Mouse (Mus musculus) kidney, adult 10 weeks (tissue): ENCODE results near the gene Alg2. TPM values are rescaled to one million over a fixed set of nuclear protein-coding genes. Genes with fewer than 3 reads are reported as not detected.

Experiments used
- polyA plus RNA-seq: library from polyadenylated mRNA; stranded (reverse); fragments of 350-450 nt; fragmentation: Illumina TruSeq; extraction: RNeasy Lipid Tissue Mini Kit (QIAGEN cat#74804); gene quantifications from one replicate; pipeline ENCODE4 v1.2.3, GENCODE M21; 2014; ENCODE audit warnings: low read depth, low replicate concordance

The Alg2 gene
- 31.6 TPM for polyA plus RNA-seq

GRCm38 (mm10) chr4:47473968-47474729 lies at the start of gene Alg2, which contains the start of gene Sec61b:
Alg2 (minus strand) TSS chr4:47474333.
Sec61b (plus strand) TSS chr4:47474658.

Other genes starting within 250 kb of the Alg2 start
- 89.8 TPM for gene Tgfbr1, start 121.1 kb downstream of the Alg2 start, polyA plus RNA-seq
- gene Sec61b, start 325 bp upstream of the Alg2 start, polyA plus RNA-seq, result 89.9 TPM